Mouse (Mus musculus): ENCODE results near the gene Peg3. TPM values are rescaled to one million over a fixed set of nuclear protein-coding genes. Genes with fewer than 3 reads are reported as not detected.
A peak's percentile ranks its signal among the peaks of the same experiment; 100 is the strongest.

Gene Peg3
- polyA plus RNA-seq (2012; fragmentation: generic; extraction: Trizol) = 53.8 TPM
- long read RNA-seq, experiment 1, partial matches to known transcripts = 0 of 18 reads
- long read RNA-seq, experiment 1, other reads (novel, unspliced or antisense) = 18 of 18 reads
- long read RNA-seq, experiment 2, full-length matches to known transcripts = 5 of 8 reads
- long read RNA-seq, experiment 2, partial matches to known transcripts = 0 of 8 reads
- long read RNA-seq, experiment 2, other reads (novel, unspliced or antisense) = 3 of 8 reads

DNA sequence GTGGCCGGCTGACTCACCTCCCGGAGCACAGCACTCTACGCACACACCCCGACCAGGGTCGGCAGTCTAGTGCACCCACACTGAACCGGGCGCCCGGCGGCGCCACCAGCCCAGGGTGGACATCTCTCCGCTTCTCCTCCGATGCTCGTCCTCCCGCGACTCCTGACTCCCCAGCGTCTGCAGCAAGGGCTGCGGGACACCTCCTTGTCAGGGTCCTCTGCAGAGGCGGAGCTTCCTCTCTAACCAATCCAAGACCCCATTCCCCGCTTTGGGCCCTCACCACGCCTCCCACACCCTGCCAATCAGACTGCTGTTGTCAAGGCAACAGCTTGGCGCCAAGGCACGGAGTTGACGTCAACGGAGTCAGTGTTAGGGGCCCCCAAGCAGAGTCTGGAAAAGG lies at the start of gene Peg3, which contains the start of gene Usp29:
Peg3 (minus strand) TSS at position 191 of the 400 bp plus-strand sequence.
Usp29 (plus strand) TSS at position 338 of the 400 bp plus-strand sequence.
- TF ChIP-seq CEBPB (IDR thresholded peaks at IDR 0.05; ENCODE audit: low read depth) = no peak
- TF ChIP-seq CTCF (IDR thresholded peaks at IDR 0.05; ENCODE audit: control insufficient read depth, insufficient read depth, insufficient read length) = peak; percentile 26
- no peaks in the 10 kb centered on the region for H3K27me3 ChIP-seq (ENCODE audit: control insufficient read depth, insufficient read depth, insufficient read length)
- H3K4me3 ChIP-seq (ENCODE audit: insufficient read depth, poor library complexity, severe bottlenecking) = peak within 1 kb of the TSS; percentile 55

DNA sequence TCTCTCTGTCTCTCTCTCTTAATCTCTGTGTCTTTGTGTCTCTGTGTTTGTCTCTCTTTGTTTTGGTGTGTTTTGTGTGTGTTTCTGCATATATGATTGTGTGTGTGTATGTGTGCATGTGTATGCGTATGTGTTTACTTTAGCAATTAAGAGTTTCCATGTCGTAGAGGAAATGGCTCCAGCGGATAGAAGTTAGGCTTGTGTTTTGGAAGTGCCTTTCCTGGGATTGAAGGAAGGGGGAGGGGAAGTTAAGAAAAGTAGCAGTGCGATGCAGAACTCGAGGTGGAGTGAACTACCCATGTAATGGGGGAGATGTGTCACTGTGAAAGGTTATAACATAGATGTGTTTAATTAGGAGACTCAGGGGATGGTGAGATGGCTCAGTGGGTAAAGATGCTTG lies 48.9 kb upstream of the Peg3 start:
- Histone ChIP-seq H3K4me3 (ENCODE audit: insufficient read depth, poor library complexity, severe bottlenecking) (no peak overlapping the region), H3K79me3 (ENCODE audit: low read depth) (no peaks in the 10 kb centered on the region), H3K79me2 (ENCODE audit: control insufficient read depth, insufficient read depth) (no peaks in the 10 kb centered on the region)

More for the DNA sequence above, at the start of gene Peg3, which contains the start of gene Usp29:
- Histone ChIP-seq H3ac (ENCODE audit: control insufficient read depth, insufficient read length, low read depth) (peak within 1 kb of the TSS; percentile 70), H3K79me3 (ENCODE audit: low read depth) (peaks cover 9% of the 10 kb centered on the region), H3K36me3 (ENCODE audit: control insufficient read depth, insufficient read depth) (no peaks in the 10 kb centered on the region), H3K79me2 (ENCODE audit: control insufficient read depth, insufficient read depth) (peaks cover 30% of the 10 kb centered on the region)

DNA sequence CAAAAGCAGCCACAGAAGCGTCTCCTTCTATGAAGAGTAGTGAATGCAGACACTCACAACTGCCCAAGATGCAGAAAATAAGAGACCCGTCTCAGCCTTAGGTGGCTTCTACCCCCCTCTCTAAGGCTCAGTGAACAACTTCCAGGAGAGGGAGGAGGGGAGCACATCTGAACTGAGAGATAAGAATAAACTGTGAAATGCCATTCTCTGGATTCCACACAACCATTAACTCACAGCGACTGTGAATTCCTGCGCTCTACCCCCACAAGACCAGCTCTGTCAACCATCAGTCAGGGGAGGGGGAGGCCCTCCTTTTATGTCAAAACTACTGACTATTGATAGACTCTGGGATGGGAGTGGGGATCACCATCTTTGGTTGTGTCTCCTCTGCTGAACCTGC lies 47.5 kb upstream of the Peg3 start:
- no peaks in the 10 kb centered on the region for H3K36me3 ChIP-seq (ENCODE audit: control insufficient read depth, insufficient read depth)
- no peaks in the 10 kb centered on the region for H3K79me2 ChIP-seq (ENCODE audit: control insufficient read depth, insufficient read depth)
- H3K79me3 ChIP-seq (ENCODE audit: low read depth) = no peaks in the 10 kb centered on the region
- TF ChIP-seq FOSL1 (IDR thresholded peaks at IDR 0.05; ENCODE audit: insufficient read depth, low read length, poor library complexity, severe bottlenecking) (no peak), MYOG (IDR thresholded peaks at IDR 0.05; ENCODE audit: control insufficient read depth, extremely low read depth, insufficient read length) (no peak), USF1 (IDR thresholded peaks at IDR 0.05; ENCODE audit: low read depth) (no peak), CEBPB (IDR thresholded peaks at IDR 0.05; ENCODE audit: low read depth) (no peak), CTCF (IDR thresholded peaks at IDR 0.05; ENCODE audit: control insufficient read depth, insufficient read depth, insufficient read length) (no peak), MYOD1 (IDR thresholded peaks at IDR 0.05; ENCODE audit: control insufficient read depth, insufficient read length, low read depth) (no peak), MAX (IDR thresholded peaks at IDR 0.05) (no peak)
- H3K27me3 ChIP-seq (ENCODE audit: control insufficient read depth, insufficient read depth, insufficient read length) = no peaks in the 10 kb centered on the region
- no peak overlapping the region for H3K4me3 ChIP-seq (ENCODE audit: insufficient read depth, poor library complexity, severe bottlenecking)
- H3ac ChIP-seq (ENCODE audit: control insufficient read depth, insufficient read length, low read depth) = no peak overlapping the region

More for the DNA sequence above, 48.9 kb upstream of the Peg3 start:
- no peak for TF ChIP-seq CEBPB (IDR thresholded peaks at IDR 0.05; ENCODE audit: low read depth)
- TF ChIP-seq USF1 (IDR thresholded peaks at IDR 0.05; ENCODE audit: low read depth) = no peak
- TF ChIP-seq MAX (IDR thresholded peaks at IDR 0.05) = no peak
- TF ChIP-seq MYOD1 (IDR thresholded peaks at IDR 0.05; ENCODE audit: control insufficient read depth, insufficient read length, low read depth) = no peak
- no peak for TF ChIP-seq CTCF (IDR thresholded peaks at IDR 0.05; ENCODE audit: control insufficient read depth, insufficient read depth, insufficient read length)
- TF ChIP-seq MYOG (IDR thresholded peaks at IDR 0.05; ENCODE audit: control insufficient read depth, extremely low read depth, insufficient read length) = no peak
- TF ChIP-seq FOSL1 (IDR thresholded peaks at IDR 0.05; ENCODE audit: insufficient read depth, low read length, poor library complexity, severe bottlenecking) = no peak
- Histone ChIP-seq H3ac (ENCODE audit: control insufficient read depth, insufficient read length, low read depth) (no peak overlapping the region), H3K27me3 (ENCODE audit: control insufficient read depth, insufficient read depth, insufficient read length) (no peaks in the 10 kb centered on the region), H3K36me3 (ENCODE audit: control insufficient read depth, insufficient read depth) (no peaks in the 10 kb centered on the region)

DNA sequence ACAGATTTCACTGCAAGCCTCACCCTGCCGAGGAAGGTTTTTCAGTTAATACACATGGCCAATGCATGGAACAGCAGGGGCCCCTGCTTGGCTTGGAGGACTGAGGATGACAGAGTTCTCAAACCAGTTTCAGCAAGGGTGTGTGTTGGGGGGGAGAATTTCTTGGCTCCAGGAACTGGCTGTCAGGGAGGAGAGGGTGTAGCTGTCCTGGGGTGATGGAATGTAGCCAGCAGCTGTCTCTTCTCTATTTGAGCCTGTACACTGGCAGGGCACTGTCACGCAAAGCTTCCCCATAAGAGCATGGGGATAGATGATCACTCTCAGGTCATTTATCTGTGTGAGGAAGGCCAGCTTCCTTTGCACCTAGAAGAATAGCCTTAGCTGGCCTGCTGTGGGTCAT lies 46.9 kb upstream of the Peg3 start:
- H3K27me3 ChIP-seq (ENCODE audit: control insufficient read depth, insufficient read depth, insufficient read length) = no peaks in the 10 kb centered on the region
- TF ChIP-seq MYOD1 (IDR thresholded peaks at IDR 0.05; ENCODE audit: control insufficient read depth, insufficient read length, low read depth) = peak; percentile 55
- no peak for TF ChIP-seq CEBPB (IDR thresholded peaks at IDR 0.05; ENCODE audit: low read depth)
- no peaks in the 10 kb centered on the region for H3K79me2 ChIP-seq (ENCODE audit: control insufficient read depth, insufficient read depth)
- H3K36me3 ChIP-seq (ENCODE audit: control insufficient read depth, insufficient read depth) = no peaks in the 10 kb centered on the region
- H3ac ChIP-seq (ENCODE audit: control insufficient read depth, insufficient read length, low read depth) = no peak overlapping the region
- H3K4me3 ChIP-seq (ENCODE audit: insufficient read depth, poor library complexity, severe bottlenecking) = no peak overlapping the region
- no peaks in the 10 kb centered on the region for H3K79me3 ChIP-seq (ENCODE audit: low read depth)

DNA sequence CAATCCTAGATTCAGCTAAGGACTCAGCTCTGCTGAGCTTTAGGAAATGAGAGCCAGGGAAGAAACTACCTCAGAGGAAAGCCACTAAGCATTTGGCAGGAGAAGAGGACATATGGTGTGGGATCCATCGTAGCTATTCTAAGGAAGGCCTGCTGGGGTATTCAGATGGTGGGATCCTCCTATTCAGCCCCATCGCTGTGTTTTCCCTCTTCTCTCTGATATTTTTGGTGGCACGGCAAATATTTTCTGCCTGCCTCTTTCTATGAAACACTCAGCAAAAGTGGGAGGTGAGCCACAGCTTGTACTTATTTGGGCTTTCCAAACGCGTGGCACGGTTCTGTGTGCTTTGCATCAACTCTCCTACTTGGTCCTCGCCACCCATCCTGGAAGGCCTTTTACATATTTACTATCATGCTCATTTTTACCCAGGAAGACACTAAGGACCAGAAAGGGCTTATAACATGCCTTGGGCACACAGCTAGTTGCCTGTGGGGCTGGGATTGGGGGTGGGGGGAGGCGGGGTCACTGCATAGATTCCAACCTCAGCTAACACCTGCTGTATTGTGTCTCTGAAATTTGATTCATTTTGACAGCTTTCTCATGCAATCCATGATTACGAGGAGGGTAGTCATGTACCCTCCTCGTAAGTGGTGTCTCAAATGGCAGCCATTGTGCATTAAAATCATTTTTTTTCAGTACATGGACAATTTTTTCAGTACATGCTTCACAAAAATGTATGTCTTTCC lies 46.3 kb upstream of the Peg3 start:
- no peaks in the 10 kb centered on the region for H3K36me3 ChIP-seq (ENCODE audit: control insufficient read depth, insufficient read depth)
- H3K27me3 ChIP-seq (ENCODE audit: control insufficient read depth, insufficient read depth, insufficient read length) = no peaks in the 10 kb centered on the region

More for the DNA sequence above, 46.3 kb upstream of the Peg3 start:
- no peaks in the 10 kb centered on the region for H3K79me3 ChIP-seq (ENCODE audit: low read depth)
- no peaks in the 10 kb centered on the region for H3K79me2 ChIP-seq (ENCODE audit: control insufficient read depth, insufficient read depth)
- H3K4me3 ChIP-seq (ENCODE audit: insufficient read depth, poor library complexity, severe bottlenecking) = no peak overlapping the region
- TF ChIP-seq MYOG (IDR thresholded peaks at IDR 0.05; ENCODE audit: control insufficient read depth, extremely low read depth, insufficient read length) (no peak), USF1 (IDR thresholded peaks at IDR 0.05; ENCODE audit: low read depth) (no peak), CEBPB (IDR thresholded peaks at IDR 0.05; ENCODE audit: low read depth) (no peak), MYOD1 (IDR thresholded peaks at IDR 0.05; ENCODE audit: control insufficient read depth, insufficient read length, low read depth) (peak; percentile 92), CTCF (IDR thresholded peaks at IDR 0.05; ENCODE audit: control insufficient read depth, insufficient read depth, insufficient read length) (no peak), MAX (IDR thresholded peaks at IDR 0.05) (no peak)
- no peak overlapping the region for H3ac ChIP-seq (ENCODE audit: control insufficient read depth, insufficient read length, low read depth)

Data from C2C12 (cell line).